Mouse (Mus musculus) embryonic facial prominence, embryonic 10.5 days (tissue): ENCODE data around the gene Exoc4. TPM values are rescaled to one million over a fixed set of nuclear protein-coding genes. Genes with fewer than 3 reads are reported as not detected.

Experiments
- DNase-seq: peaks from one replicate; pipeline ENCODE4 v3.0.0-alpha.2; 2017; ENCODE audit warnings: low spot score
- H3K27ac ChIP-seq: fragments of 300-500 bp; sonication (generic); replicated peaks from 2 replicates; pipeline ENCODE4 v1.5.1; 2016; ENCODE audit warnings: mild to moderate bottlenecking
- H3K27me3 ChIP-seq: fragments of 300-500 bp; sonication (generic); replicated peaks from 2 replicates; pipeline ENCODE4 v1.6.1; 2016; ENCODE audit warnings: low read depth, mild to moderate bottlenecking; ENCODE audit not compliant: poor library complexity, severe bottlenecking
- H3K36me3 ChIP-seq: fragments of 300-500 bp; sonication (generic); replicated peaks from 2 replicates; pipeline ENCODE4 v1.6.1; 2016; ENCODE audit warnings: mild to moderate bottlenecking, moderate library complexity
- H3K4me1 ChIP-seq: fragments of 300-500 bp; sonication (generic); 2 replicates; pipeline ENCODE4 v1.6.1; 2016
- H3K4me3 ChIP-seq: fragments of 300-500 bp; sonication (generic); 2 replicates; pipeline ENCODE4 v1.5.1; 2016; ENCODE audit warnings: mild to moderate bottlenecking, moderate library complexity
- H3K9me3 ChIP-seq: fragments of 300-500 bp; sonication (generic); 2 replicates; pipeline ENCODE4 v1.6.1; 2016; ENCODE audit warnings: mild to moderate bottlenecking
- WGBS: fragments of 180-500 bp; shearing (Covaris S2); methylation state at CpG from one replicate; pipeline ENCODE4 v1.1.7; 2016; 5-methylcytosine and 5-hydroxymethylcytosine counted together
- polyA plus RNA-seq: library from polyadenylated mRNA; unstranded; fragments of >200 nt; fragmentation: Nextera tagmentation; extraction: Ambion mirVana; gene quantifications from 2 replicates; pipeline ENCODE4 v1.2.1, GENCODE M21; 2016

Gene Exoc4
- polyA plus RNA-seq, 1 experiment from 2014 or later: 32.1 TPM

DNA sequence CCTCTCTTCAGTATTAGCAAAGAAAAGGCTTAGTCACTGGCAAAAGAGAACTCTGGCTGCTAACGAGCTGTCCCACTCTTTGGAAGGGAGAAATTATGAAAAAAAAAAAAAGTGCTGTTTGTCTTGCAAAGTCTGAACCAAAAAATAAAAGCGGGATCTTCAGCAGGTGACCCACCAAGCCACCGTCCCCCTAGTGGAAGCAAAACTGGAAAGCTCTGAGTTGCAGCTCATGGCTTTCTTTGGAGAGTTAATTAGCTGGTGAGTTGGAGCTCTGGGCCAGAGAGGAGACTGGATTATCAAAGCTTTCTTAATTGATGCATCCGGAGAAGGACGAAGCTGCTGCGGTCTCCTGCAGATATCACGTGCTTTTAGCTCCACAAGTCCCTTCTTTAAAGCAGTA, 750.6 kb downstream of the Exoc4 start:
- whole genome bisulfite sequencing: 20% methylated on average over 7 of the region's 7 CpGs

GRCm38 (mm10) chr6:34000644-34001043, 751.8 kb downstream of the Exoc4 start:
- 0 out of 2 replicates have a peak, but pooled peaks cover 4% of the 10 kb centered on the region for H3K4me1 ChIP-seq
- H3K9me3 ChIP-seq: no peaks in the 10 kb centered on the region
- WGBS: 91% methylated on average over 7 of the region's 7 CpGs
- H3K27me3 ChIP-seq: no peaks in the 10 kb centered on the region
- no peak overlapping the region for H3K27ac ChIP-seq
- no peak for DNase-seq
- H3K4me3 ChIP-seq: no peak overlapping the region
- no peaks in the 10 kb centered on the region for H3K36me3 ChIP-seq

More for the DNA sequence above, 750.6 kb downstream of the Exoc4 start:
- H3K4me1 ChIP-seq: 0 out of 2 replicates have a peak, but pooled peaks cover 4% of the 10 kb centered on the region
- no peak for DNase-seq
- no peaks in the 10 kb centered on the region for H3K9me3 ChIP-seq
- no peaks in the 10 kb centered on the region for H3K27me3 ChIP-seq
- no peak overlapping the region for H3K4me3 ChIP-seq
- H3K36me3 ChIP-seq: no peaks in the 10 kb centered on the region
- no peak overlapping the region for H3K27ac ChIP-seq

- H3K27ac ChIP-seq: no peak overlapping the region
- 0 out of 2 replicates have a peak, but pooled peaks cover 7% of the 10 kb centered on the region for H3K4me1 ChIP-seq
- H3K4me3 ChIP-seq: no peak overlapping the region
- DNase-seq: no peak
- WGBS: 26% methylated on average over 1 of the region's 1 CpGs
- H3K27me3 ChIP-seq: no peaks in the 10 kb centered on the region
- H3K36me3 ChIP-seq: no peaks in the 10 kb centered on the region
- no peaks in the 10 kb centered on the region for H3K9me3 ChIP-seq
These were observed 754.1 kb downstream of the Exoc4 start for GRCm38 (mm10) chr6:34003033-34003432.

DNA sequence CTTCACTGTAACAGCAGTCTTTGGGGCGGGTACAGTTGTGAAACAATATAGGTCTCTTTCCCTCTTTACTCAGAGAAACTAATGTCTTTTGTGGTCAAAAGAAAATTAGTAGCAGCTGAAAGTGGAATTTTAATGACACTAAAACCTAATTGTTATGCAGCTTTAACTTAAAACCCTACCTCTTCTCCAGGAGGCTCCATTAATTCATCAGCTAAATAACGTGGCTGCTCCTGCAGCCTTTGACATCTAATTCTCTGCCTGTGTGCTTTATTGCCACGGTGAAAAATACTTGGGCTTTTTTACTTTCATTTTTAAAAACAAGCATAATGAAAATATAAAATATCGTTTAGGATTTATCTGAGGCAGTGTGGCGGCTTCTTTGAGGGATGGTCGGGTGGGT, 764.6 kb downstream of the Exoc4 start:
- no peaks in the 10 kb centered on the region for H3K9me3 ChIP-seq
- H3K27me3 ChIP-seq: no peaks in the 10 kb centered on the region
- no peaks in the 10 kb centered on the region for H3K36me3 ChIP-seq
- 78% methylated on average over 6 of the region's 6 CpGs for WGBS
- H3K4me1 ChIP-seq: no peaks in the 10 kb centered on the region
- H3K27ac ChIP-seq: no peak overlapping the region
- no peak for DNase-seq
- no peak overlapping the region for H3K4me3 ChIP-seq

Other genes with a start within 250 kb of the Exoc4 start
- gene Chchd3, start 188.8 kb upstream of the Exoc4 start, polyA plus RNA-seq: 116 and 118 TPM in 2 replicates